Mouse (Mus musculus) liver, adult 2 months (tissue): ENCODE measurements around the gene Mylk4. TPM values are rescaled to one million over a fixed set of nuclear protein-coding genes. Genes with fewer than 3 reads are reported as not detected.

Experiments
- DNase-seq: peaks from one replicate; pipeline ENCODE4 v3.0.0-alpha.2; 2011; ENCODE audit warnings: low read depth, low spot score; ENCODE audit errors: extremely low read depth
- H3K27ac ChIP-seq: fragments of 200-500 bp; replicated peaks from 2 replicates; pipeline ENCODE4 v1.5.1; 2012; ENCODE audit warnings: low read depth, mild to moderate bottlenecking, control low read depth, inconsistent platforms, low read length; ENCODE audit not compliant: insufficient read depth
- H3K27me3 ChIP-seq: fragments of 200-500 bp; 2 replicates; pipeline ENCODE4 v1.6.1; 2012; ENCODE audit warnings: mild to moderate bottlenecking, moderate library complexity, low read length, inconsistent platforms; ENCODE audit not compliant: control insufficient read depth, insufficient read depth
- H3K36me3 ChIP-seq: fragments of 200-500 bp; 2 replicates; pipeline ENCODE4 v1.6.1; 2012; ENCODE audit warnings: low read length, inconsistent platforms; ENCODE audit not compliant: control insufficient read depth, insufficient read depth
- H3K4me1 ChIP-seq: fragments of 200-500 bp; 2 replicates; pipeline ENCODE4 v1.6.1; 2011; ENCODE audit warnings: low read length; ENCODE audit not compliant: control insufficient read depth, insufficient read depth
- H3K4me3 ChIP-seq: fragments of 200-500 bp; 2 replicates; pipeline ENCODE4 v1.5.1; 2011; ENCODE audit warnings: low read depth, mild to moderate bottlenecking, control low read depth, low read length, moderate library complexity; ENCODE audit not compliant: insufficient read depth
- H3K79me2 ChIP-seq: fragments of 200-500 bp; 2 replicates; pipeline ENCODE4 v1.6.1; 2012; ENCODE audit warnings: inconsistent platforms, mild to moderate bottlenecking, low read length, moderate library complexity; ENCODE audit not compliant: control insufficient read depth, insufficient read depth
- H3K9ac ChIP-seq: fragments of 200-500 bp; 2 replicates; pipeline ENCODE4 v1.6.1; 2012; ENCODE audit warnings: low read depth, mild to moderate bottlenecking, control low read depth, inconsistent platforms, low read length
- CTCF ChIP-seq: fragments of 200-500 bp; IDR thresholded peaks from 2 replicates; pipeline ENCODE4 v1.5.1; 2011; ENCODE audit warnings: low read depth, low read length, control low read depth
- POLR2A ChIP-seq: fragments of 200-500 bp; IDR thresholded peaks from 2 replicates; pipeline ENCODE4 v1.6.1; 2011; ENCODE audit warnings: low read length, control low read depth; ENCODE audit not compliant: insufficient read depth; ENCODE audit errors: extremely low read depth
- WGBS: fragments of 180-500 bp; shearing (Covaris S2); methylation state at CpG from one replicate; pipeline ENCODE4 v1.1.7; 2018; 5-methylcytosine and 5-hydroxymethylcytosine counted together
- polyA plus RNA-seq: library from polyadenylated mRNA; depleted of rRNA; stranded (reverse); fragments of >200 nt; gene quantifications from 2 replicates; pipeline ENCODE4 v1.2.3, GENCODE M21; 2012
- total RNA-seq: library from RNA; depleted of rRNA; stranded (reverse); fragments of >200 nt; gene quantifications from 2 replicates; pipeline ENCODE4 v1.2.3, GENCODE M21; 2014

Gene Mylk4
- total and polyA plus RNA-seq, 2 experiments = 0.37 TPM; not detected in 1

- Histone ChIP-seq H3K27ac (no peak overlapping the region), H3K79me2 (no peaks in the 10 kb centered on the region), H3K4me3 (no peak overlapping the region), H3K9ac (no peak overlapping the region), H3K4me1 (no peaks in the 10 kb centered on the region), H3K36me3 (no peaks in the 10 kb centered on the region), H3K27me3 (no peaks in the 10 kb centered on the region)
- 50% methylated on average over 5 of the region's 5 CpGs for WGBS
- no peak for DNase-seq
- TF ChIP-seq CTCF (no peak), POLR2A (no peak)
Observed at GRCm38 (mm10) chr13:32678998-32679397, 104.8 kb downstream of the Mylk4 start.

GRCm38 (mm10) chr13:32670782-32671181 lies 113.0 kb downstream of the Mylk4 start:
- WGBS = 61% methylated on average over 7 of the region's 7 CpGs
- no peaks in the 10 kb centered on the region for H3K79me2 ChIP-seq
- no peak overlapping the region for H3K27ac ChIP-seq
- H3K36me3 ChIP-seq = no peaks in the 10 kb centered on the region
- H3K9ac ChIP-seq = no peak overlapping the region
- H3K4me1 ChIP-seq = no peaks in the 10 kb centered on the region
- H3K4me3 ChIP-seq = no peak overlapping the region
- TF ChIP-seq CTCF = no peak
- TF ChIP-seq POLR2A = no peak
- H3K27me3 ChIP-seq = no peaks in the 10 kb centered on the region
- no peak for DNase-seq

- Histone ChIP-seq H3K27ac (no peak overlapping the region), H3K4me3 (no peak overlapping the region), H3K4me1 (no peaks in the 10 kb centered on the region), H3K36me3 (no peaks in the 10 kb centered on the region), H3K79me2 (no peaks in the 10 kb centered on the region), H3K9ac (no peak overlapping the region), H3K27me3 (no peaks in the 10 kb centered on the region; the same call in 1 of the 2 replicates)
- TF ChIP-seq CTCF (no peak), POLR2A (no peak)
- no peak for DNase-seq
- WGBS = 68% methylated on average over 3 of the region's 3 CpGs
Observed at GRCm38 (mm10) chr13:32668296-32668695, 115.5 kb downstream of the Mylk4 start.

- Histone ChIP-seq H3K4me1 (no peaks in the 10 kb centered on the region), H3K79me2 (no peaks in the 10 kb centered on the region), H3K36me3 (no peaks in the 10 kb centered on the region), H3K27me3 (no peaks in the 10 kb centered on the region; the same call in 1 of the 2 replicates), H3K9ac (no peak overlapping the region), H3K4me3 (no peak overlapping the region), H3K27ac (no peak overlapping the region)
- no peak for TF ChIP-seq POLR2A
- TF ChIP-seq CTCF = no peak
- DNase-seq = no peak
- 65% methylated on average over 4 of the region's 4 CpGs for WGBS
Observed at GRCm38 (mm10) chr13:32667386-32667785, 116.4 kb downstream of the Mylk4 start.

- Histone ChIP-seq H3K4me1 (no peaks in the 10 kb centered on the region), H3K9ac (no peak overlapping the region), H3K27ac (no peak overlapping the region), H3K4me3 (no peak overlapping the region), H3K27me3 (no peaks in the 10 kb centered on the region; the same call in 1 of the 2 replicates), H3K36me3 (no peaks in the 10 kb centered on the region), H3K79me2 (no peaks in the 10 kb centered on the region)
- peak; percentile 29 for TF ChIP-seq CTCF
- TF ChIP-seq POLR2A = no peak
- WGBS = 79% methylated on average over 3 of the region's 3 CpGs
- DNase-seq = peak; percentile 34
Observed at GRCm38 (mm10) chr13:32662041-32662440, 121.7 kb downstream of the Mylk4 start.

- no peak for TF ChIP-seq CTCF
- no peak for TF ChIP-seq POLR2A
- Histone ChIP-seq H3K27ac (peak overlapping the region; percentile 48; the same call in 1 of the 2 replicates), H3K9ac (no peak overlapping the region), H3K4me1 (no peaks in the 10 kb centered on the region), H3K27me3 (no peaks in the 10 kb centered on the region; the same call in 1 of the 2 replicates), H3K36me3 (no peaks in the 10 kb centered on the region), H3K79me2 (no peaks in the 10 kb centered on the region), H3K4me3 (no peak overlapping the region)
- 62% methylated on average over 4 of the region's 4 CpGs for WGBS
- no peak for DNase-seq
Observed at GRCm38 (mm10) chr13:32660294-32660693, 123.5 kb downstream of the Mylk4 start.
